Mouse (Mus musculus) layer of hippocampus, postnatal 25 days (tissue): ENCODE results near the gene Ceacam9. TPM values are rescaled to one million over a fixed set of nuclear protein-coding genes. Genes with fewer than 3 reads are reported as not detected.
"Not testable (repeated sequence)": the region's sequence is repeated elsewhere in the genome, so short reads cannot be mapped to it uniquely, and the experiment has no call there.

Experiments
- DNase-seq, 2 experiments: peaks; one replicate each; pipeline ENCODE4 v3.0.0; 2022; ENCODE audit warnings: mixed read lengths in 2 of 2, low spot score in 1 of 2; ENCODE audit errors: extremely low spot score in 1 of 2
- total RNA-seq, 2 experiments: library from RNA; stranded (reverse); gene quantifications; 2 replicates each; pipeline ENCODE4 v1.2.3; 2021

Ceacam9 gene
- total RNA-seq, result not detected

DNA sequence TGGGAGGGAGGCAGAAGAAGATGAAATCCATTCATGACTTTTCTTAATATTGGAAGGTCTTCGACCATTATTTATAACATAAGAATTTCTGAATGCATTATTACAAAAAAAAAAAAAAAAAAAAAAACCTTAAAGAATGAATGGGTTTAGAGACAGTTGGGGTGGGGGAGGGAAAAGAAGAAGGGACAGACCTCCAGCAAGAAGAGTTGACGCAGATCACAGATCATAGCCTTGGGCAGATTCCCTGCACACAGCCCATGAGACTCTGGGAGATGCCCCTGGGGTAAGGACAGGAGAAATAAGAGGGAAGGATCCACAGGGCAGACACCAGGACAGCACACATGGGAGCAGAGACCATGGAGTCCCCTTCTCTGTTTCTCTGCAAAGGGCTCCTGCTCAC, at the start of gene Ceacam9:
Ceacam9 (plus strand) TSS at position 301 of the 400 bp plus-strand sequence.
- DNase-seq, result no peak

DNA sequence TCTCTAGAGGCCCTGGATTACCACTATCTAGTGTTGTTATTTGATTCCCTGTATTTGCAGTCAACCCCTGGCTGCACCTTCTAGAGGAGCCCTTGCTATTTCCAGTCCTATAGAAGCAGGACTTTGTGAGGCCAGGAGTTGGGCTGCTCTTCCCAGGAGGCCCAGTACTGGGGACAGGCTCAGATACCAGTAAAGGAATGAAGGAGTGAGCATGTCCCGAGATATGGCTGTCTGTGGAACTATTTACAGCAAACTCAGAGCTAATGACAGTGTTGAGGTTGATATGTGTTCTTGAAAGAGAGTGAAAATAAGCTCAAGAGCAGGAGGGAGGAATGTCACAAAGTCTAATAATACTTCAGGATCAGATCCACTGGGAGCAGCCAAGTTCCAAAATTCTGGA, 47.9 kb upstream of the Ceacam9 start:
- DNase-seq, result no peak

DNA sequence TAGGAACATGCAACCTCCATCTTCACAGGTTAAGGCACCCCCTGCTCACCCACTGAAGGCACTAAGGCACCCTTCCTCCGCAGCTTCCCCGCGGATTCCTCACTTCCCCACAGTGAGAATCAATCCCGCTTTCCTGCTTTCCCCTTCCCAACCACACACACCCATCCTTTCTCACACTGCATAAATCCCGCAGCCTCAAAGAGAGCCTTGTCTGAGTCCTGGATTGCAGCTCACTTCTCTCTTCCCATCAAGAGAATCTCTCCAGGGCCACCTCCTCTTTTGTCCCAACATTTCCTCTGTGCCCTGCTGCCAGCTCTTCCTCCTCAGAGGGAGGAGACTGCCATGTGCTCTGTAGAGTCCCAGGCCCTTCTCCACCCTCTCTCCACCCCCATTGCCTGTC, 47.0 kb upstream of the Ceacam9 start:
- DNase-seq, result not testable (repeated sequence)

DNA sequence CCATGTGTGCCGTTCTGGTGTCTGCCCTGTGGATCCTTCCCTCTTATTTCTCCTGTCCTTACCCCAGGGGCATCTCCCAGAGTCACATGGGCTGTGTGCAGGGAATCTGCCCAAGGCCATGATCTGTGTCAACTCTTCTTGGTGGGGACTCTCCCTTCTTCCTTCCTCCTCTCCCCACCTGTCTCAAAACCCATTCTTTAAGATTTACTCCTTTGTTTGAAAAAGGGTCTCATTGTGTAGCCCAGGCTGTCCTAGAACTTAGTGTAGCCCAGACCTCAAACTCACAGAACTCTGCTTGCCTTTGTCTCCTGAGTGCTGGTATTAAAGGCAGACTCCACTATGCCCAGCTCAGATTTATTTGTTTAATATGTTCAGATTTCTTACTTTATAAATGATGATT, 46.1 kb upstream of the Ceacam9 start, which contains the start of gene Ceacam15:
Ceacam15 (minus strand) TSS at position 101 of the 400 bp plus-strand sequence.
- no peak for DNase-seq

DNA sequence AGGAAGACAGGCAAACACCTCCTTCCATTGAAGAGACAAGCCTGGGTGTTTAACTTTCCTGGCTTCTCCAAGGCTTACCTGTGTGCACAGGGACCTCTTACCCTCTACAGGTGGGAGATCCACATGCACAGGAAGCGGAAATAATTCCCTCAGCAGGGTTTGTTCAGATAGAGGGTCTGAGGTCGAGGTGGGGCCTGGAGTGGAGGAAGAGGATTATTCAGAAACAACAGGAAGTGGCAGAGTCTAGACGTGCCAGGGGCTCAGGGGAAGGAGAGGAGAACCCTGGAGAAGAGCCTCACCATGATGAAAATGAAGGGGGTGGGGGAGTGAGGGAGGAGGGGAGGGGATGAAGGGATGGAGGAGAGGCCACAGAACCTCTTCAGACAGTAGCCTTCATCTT, 41.5 kb upstream of the Ceacam9 start:
- not testable (repeated sequence) for DNase-seq

DNA sequence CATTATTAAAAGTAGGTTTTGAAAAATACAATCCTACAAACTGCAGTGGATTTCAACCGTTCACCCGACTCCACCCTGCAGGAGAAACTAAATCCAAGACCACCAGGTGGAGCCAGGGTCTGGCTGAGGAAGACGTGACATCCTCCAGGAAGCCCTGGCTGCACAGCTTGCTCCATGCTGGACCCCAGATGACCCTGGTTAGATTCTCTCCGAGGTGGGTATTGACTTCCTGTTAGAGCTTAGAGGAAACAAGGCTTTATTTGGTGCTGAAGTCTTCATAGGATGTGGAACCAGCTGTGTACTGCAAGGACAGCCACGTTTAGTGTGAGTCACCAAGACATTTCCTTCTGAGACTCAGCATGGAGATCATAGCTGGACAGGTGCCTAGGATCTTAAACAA, 32.5 kb upstream of the Ceacam9 start:
- DNase-seq, result no peak

DNA sequence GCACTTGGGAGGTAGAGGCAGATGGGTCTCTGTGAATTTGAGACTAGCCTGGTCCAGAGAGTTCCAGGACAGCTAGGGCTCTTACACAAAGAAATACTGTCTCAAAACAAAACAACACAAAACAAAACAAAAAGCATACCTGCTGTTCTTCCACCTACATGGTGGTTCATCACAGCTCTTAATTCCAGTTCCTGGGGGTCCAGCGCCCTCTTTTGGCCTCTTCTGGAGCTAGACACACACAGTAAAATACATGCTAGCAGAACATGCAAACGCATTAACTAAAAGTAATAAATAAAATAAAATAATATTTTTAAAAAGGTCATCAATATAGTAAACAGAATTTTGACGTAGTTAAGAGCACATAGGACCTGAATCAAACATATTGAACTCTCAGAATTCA, 26.7 kb upstream of the Ceacam9 start:
- DNase-seq, result peak in 1 of 2 experiments; percentile 60

DNA sequence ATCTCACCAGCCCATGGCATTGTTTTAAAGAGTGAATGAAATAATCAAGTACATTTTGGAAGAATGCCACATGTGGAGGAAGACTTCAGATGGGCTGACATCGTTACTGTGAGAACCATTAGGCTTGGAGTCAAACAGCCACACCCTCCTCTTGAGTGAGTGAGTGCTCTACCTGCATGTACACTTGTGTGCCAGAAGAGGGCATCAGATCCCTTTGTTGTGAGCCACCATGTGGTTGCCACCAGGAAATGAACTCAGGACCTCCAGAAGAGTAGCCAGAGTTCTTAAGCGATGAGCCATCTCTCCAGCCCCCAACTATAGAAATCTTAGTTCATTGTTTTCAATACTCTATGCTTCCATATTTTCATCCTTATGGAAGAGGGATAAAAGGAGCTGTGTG, 22.7 kb upstream of the Ceacam9 start:
- no peak for DNase-seq

DNA sequence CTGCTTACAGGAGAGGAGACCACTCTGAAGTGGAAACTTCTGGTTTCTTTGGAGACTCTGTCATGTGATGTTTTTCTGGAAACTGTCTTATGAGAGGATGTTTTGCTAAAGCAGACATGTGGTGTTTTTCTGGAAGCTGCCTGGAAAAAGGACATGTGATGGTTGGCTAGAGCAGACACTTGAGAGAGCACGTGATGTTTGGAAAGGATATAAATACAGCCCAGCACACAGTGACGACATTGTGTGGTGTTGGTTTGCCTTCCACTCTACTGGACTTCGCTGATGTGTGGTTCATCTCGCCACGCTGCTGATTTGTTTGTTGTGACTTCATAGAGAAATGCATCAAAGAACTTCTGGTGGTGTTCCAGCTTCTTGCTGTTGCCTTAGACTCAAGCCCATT, 21.1 kb upstream of the Ceacam9 start:
- DNase-seq, result no peak

DNA sequence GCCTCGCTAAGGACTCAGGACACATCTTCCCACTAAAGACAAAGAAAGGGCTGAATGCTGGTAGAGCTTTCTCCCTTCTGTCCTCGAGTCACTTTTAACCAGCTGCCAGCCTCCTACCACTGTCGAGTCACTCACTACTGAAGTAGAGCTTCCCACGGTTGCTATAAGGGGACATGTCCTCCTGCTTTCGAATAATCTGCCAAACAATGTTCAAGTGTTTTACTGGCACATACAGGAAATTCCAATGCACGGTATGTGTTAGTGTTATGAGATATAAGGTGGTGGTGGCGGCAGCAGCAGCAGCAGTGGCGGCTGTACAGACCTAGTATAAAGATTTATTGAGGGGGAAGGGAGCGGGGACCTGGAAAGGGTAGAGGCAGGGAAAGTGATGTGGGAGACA, 15.3 kb upstream of the Ceacam9 start:
- no peak for DNase-seq

DNA sequence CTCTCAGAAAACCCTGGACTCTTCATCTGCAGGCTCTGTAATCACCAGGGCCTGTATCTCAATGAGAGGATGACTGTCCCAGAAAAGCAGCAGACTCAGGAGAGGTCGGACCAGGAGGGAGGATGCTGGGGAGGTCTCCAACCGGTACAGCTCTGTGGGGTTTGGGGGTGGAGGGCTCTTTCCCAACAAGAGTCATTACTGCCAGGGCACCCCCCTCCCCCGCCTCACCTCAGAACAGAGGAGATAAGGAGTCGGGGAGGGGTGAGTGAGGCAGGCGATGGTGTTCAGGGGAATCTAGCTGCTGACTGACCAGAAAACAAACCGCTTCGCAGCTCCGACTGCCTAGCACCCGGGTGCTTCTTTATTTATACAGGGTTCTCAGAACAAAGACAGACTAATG, 13.5 kb upstream of the Ceacam9 start:
- DNase-seq, result no peak

DNA sequence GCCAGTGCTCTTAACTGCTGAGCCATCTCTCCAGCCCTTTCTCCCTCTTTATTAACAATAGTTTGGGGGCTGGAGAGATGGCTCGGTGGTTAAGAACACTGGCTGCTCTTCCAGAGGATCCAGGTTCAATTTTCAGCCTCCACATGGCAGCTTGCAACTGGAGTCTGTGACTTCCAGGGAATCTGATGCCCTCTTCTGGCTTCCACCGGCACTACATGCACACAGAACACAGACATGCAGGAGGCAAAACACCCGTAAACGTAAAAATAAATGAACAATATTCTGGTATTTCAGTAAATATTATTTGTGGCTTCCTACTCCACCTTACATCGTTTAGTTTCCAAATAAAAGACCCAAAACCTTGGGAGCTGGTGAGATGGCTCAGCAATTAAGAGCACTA, 11.1 kb upstream of the Ceacam9 start:
- no peak for DNase-seq

DNA sequence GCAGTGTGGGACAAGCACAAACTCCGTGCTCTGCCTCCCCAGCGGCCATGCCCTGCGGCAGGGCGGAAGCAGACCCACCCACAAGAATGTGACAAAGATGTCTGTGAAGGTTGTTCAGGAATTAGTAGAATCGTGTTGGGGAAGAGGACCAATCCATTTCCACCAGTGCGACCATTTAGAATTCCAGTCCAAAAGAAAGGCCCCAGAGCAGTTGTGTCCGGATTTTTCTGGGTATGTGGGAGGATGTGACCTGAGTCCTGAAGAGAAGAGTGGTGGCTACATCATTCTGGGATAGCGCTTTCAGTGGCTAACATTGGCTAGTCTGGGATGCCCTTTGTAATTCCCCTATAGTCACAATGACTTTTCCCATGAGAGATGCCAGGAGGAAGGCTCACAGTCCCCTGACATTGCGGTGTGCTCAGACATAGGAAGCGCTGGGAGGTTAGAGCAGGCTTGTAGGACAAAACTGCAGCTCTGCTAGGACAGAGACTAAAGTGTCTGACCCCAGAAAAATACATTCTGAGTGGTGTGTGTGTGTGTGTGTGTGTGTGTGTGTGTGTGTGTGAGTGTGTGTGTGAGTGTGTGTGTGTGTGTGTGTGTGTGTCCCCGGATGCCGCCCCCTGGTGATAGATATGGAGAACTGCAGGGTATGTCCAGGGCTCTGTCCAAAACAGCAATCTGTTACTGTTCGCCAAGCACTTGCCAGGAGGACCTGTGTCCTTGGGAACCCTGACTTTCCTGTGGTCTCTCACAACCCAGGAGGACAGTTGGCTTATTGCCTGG, 8.9 kb upstream of the Ceacam9 start:
- no peak for DNase-seq

DNA sequence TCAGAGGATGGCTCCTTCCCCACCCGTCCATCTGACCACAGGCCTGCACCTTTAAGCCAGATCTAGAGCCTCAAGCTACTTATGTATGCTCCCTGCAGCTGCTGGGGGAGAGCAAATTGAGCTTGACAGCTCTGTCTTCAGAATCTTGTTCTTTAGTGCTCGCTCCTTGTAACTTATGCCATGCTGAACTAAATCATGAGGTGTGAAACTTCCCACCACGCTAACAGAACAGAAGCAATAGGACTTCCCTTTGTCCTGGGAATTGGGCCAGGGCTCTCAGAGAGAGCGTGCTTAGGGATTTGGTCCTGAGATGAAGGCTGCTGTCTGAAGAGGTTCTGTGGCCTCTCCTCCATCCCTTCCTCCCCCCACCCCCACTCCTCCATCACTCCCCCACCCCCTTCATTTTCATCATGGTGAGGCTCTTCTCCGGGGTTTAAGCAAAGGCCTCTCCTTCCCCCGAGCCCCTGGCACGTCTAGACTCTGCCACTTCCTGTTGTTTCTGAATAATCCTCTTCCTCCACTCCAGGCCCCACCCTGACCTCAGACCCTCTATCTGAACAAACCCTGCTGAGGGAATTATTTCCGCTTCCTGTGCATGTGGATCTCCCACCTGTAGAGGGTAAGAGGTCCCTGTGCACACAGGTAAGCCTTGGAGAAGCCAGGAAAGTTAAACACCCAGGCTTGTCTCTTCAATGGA, 5.1 kb upstream of the Ceacam9 start:
- DNase-seq, result not testable (repeated sequence)

DNA sequence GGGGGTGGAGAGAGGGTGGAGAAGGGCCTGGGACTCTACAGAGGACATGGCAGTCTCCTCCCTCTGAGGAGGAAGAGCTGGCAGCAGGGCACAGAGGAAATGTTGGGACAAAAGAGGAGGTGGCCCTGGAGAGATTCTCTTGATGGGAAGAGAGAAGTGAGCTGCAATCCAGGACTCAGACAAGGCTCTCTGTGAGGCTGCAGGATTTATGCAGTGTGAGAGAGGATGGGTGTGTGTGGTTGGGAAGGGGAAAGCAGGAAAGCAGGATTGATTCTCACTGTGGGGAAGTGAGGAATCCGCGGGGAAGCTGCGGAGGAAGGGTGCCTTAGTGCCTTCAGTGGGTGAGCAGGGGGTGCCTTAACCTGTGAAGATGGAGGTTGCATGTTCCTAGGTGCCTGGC, 761 bp downstream of the Ceacam9 start:
- DNase-seq, result not testable (repeated sequence)

DNA sequence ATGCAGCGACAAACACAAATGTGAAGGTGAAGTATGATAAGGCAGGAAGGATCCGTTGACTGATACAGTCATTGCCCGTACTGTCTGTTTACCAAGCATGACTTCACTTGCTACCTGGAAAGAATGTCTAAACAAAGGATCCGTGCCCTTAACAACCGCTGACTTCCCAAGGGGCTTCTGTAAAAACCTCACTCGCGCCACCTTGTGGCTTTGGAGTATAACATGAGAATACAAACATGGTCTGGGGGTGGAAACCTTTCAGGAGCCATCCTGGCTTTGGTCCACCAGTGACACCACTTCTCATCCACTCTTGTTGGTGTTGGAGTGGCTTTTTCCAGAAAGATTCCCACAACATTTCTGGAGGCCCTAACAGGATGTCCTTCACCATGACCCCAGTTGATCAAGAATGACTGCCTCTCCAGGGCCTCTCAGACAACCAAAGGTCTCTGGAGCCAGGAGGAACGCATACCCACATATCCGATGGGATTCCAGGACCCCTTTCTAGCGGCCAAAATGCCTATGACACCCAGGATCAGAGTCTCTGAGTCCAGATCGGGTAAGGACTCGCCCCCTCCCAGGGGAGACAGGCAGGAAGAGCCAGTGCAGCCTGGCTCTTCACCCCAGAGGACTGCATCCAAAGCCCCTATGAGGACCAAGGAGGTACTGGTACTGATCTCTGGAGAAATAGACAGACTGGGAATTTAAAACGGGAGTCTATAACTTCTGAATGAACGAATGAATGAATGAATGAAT, 7.0 kb downstream of the Ceacam9 start:
- peak; percentile 48 to 83 for DNase-seq

DNA sequence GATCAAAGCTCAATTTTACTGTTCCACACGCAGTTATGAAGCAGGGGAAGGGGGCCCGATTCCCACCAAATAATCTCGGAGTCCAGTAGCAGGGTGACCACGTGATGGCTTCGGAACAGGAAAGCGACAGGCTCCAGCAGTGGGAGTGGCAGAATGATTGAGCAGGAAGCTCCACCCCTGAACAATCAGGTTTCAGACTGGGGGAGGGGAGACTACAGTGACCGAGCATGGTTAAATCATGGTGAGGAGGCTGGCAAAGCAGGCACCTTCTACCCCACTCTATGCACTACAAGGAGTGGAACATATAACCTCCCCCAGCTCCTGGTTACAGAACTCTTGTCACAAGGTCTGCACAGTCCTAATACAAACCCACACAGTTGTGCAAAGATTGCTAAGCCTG, 7.8 kb downstream of the Ceacam9 start:
- not testable (repeated sequence) for DNase-seq

DNA sequence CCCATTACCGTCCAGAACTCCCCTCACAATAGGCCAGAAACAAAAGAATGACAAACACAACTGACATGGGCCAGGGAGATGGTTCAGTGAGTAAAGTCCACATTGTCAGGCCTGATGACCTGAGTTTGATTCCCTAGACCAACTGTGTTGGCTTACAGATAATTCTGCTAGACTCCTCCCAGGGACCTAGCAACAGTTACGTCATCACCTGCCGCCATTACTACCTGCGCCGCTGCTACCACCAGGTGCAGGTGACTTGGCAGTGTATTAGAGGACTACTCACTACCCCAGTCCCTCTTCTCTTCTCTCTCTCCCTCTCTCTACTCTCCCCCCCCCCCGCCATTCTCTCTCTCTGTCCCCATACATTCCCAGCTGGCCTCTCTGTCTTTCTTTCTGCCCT, 9.1 kb downstream of the Ceacam9 start:
- no peak for DNase-seq

DNA sequence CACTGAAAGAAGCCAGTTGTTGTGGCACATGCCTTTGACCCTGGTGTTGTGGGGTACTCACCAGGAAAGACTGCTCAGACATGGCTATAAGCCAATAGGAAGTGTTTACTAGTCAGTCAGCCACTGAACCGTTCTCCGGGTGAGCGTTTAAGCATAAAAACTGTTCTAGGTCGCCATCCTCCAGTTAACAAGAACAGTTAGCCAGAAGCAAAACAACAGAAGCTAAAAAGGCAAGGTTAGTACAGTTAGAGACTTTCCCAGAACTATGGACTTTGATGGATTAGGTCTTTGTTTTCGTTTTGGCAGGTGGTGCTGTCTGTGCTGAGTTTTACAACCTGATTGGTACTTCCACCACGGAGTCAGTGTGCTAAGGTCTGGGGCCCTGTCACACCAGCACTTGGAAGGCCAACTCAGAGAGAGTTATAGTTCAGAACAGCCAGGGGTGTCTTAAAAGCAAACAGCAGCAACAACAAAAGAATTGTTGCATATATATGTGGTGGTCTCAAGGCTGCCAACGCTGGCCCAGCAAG, 10.2 kb downstream of the Ceacam9 start:
- no peak for DNase-seq

DNA sequence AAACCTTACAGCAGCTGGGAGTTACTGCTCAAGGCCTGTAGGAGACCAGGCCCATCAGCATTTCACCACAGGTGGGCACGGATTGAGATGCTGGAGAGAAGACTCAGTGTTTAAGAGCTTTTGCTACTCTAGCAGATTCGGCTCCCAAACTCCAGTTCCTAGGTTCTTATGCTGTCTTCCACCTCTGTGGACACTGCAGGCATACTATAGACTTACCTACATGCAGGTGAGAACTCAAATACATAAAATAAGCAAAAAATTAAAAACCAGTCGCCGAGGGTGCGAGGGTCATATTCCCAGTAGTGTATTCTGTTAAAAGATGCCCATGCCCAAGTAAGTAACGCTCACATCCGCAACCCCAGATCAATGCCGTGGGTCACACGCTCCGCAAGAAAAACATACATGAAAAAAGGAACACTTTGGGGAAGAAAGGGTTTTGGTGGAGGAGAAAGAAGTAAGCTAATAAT, 15.9 kb downstream of the Ceacam9 start:
- DNase-seq, result no peak
